Mouse (Mus musculus) heart, embryonic 11.5 days (tissue): ENCODE data around the gene Fgd6. TPM values are rescaled to one million over a fixed set of nuclear protein-coding genes. Genes with fewer than 3 reads are reported as not detected.

Experiments used
- ATAC-seq: fragments of 200-750 bp; cut with Nextera tagmentation; replicated peaks from 2 replicates; pipeline ENCODE4 v1.8.0; 2017; ENCODE audit warnings: moderate library complexity; ENCODE audit not compliant: insufficient number of reproducible peaks, low FRiP score, low TSS enrichment
- H3K27ac ChIP-seq: fragments of 300-500 bp; sonication (generic); 2 replicates; pipeline ENCODE4 v1.5.1; 2014; ENCODE audit warnings: mild to moderate bottlenecking, low read depth, low read length
- H3K27me3 ChIP-seq: fragments of 300-500 bp; sonication (generic); 2 replicates; pipeline ENCODE4 v1.6.1; 2014; ENCODE audit warnings: mild to moderate bottlenecking, low read length, mixed read lengths; ENCODE audit not compliant: control insufficient read depth, insufficient read depth
- H3K36me3 ChIP-seq: fragments of 300-500 bp; sonication (generic); 2 replicates; pipeline ENCODE4 v1.6.1; 2014; ENCODE audit warnings: mild to moderate bottlenecking, low read length, moderate library complexity, mixed read lengths; ENCODE audit not compliant: control insufficient read depth, insufficient read depth
- H3K4me1 ChIP-seq: fragments of 300-500 bp; sonication (generic); 2 replicates; pipeline ENCODE4 v1.6.1; 2014; ENCODE audit warnings: low read length; ENCODE audit not compliant: control insufficient read depth, insufficient read depth
- H3K4me2 ChIP-seq: fragments of 300-500 bp; sonication (generic); 2 replicates; pipeline ENCODE4 v1.6.1; 2014; ENCODE audit warnings: mild to moderate bottlenecking, moderate library complexity
- H3K4me3 ChIP-seq: fragments of 300-500 bp; sonication (generic); 2 replicates; pipeline ENCODE4 v1.5.1; 2014; ENCODE audit warnings: low read depth, low read length
- H3K9ac ChIP-seq: fragments of 300-500 bp; sonication (generic); 2 replicates; pipeline ENCODE4 v1.6.1; 2014; ENCODE audit warnings: mild to moderate bottlenecking, low read depth, low read length, moderate library complexity
- H3K9me3 ChIP-seq: fragments of 300-500 bp; sonication (generic); replicated peaks from 2 replicates; pipeline ENCODE4 v1.6.1; 2016; ENCODE audit warnings: low read length; ENCODE audit not compliant: control insufficient read depth
- WGBS: fragments of 180-500 bp; shearing (Covaris S2); extraction: QIAGEN DNeasy Blood & Tissue Kit; methylation state at CpG from one replicate; pipeline ENCODE4 v1.1.7; 2014; ENCODE audit not compliant: insufficient replicate concordance; 5-methylcytosine and 5-hydroxymethylcytosine counted together
- polyA plus RNA-seq: library from polyadenylated mRNA; unstranded; fragments of >200 nt; fragmentation: Nextera tagmentation; extraction: Ambion mirVana; gene quantifications from 2 replicates; pipeline ENCODE4 v1.2.1, GENCODE M21; 2014

Fgd6 gene
- polyA plus RNA-seq, 1 experiment from 2014 or later: 4.3 TPM

- Histone ChIP-seq H3K4me1 (peaks cover 22% of the 10 kb centered on the region), H3K27me3 (no peaks in the 10 kb centered on the region), H3K4me3 (no peak overlapping the region), H3K36me3 (0 out of 2 replicates have a peak, but pooled peaks cover 2% of the 10 kb centered on the region), H3K4me2 (no peak overlapping the region), H3K9ac (no peak overlapping the region), H3K9me3 (no peaks in the 10 kb centered on the region), H3K27ac (no peak overlapping the region)
- WGBS: 71% methylated on average over 8 of the region's 8 CpGs
- no peak for ATAC-seq
Measured at GRCm38 (mm10) chr10:94049121-94049520, 13.3 kb downstream of the Fgd6 start.

GRCm38 (mm10) chr10:94050736-94051135, 14.9 kb downstream of the Fgd6 start:
- Histone ChIP-seq H3K9me3 (no peaks in the 10 kb centered on the region), H3K4me2 (no peak overlapping the region), H3K4me1 (peaks cover 22% of the 10 kb centered on the region), H3K27me3 (no peaks in the 10 kb centered on the region), H3K36me3 (no peaks in the 10 kb centered on the region), H3K4me3 (no peak overlapping the region), H3K9ac (no peak overlapping the region), H3K27ac (no peak overlapping the region)
- no peak for ATAC-seq
- 95% methylated on average over 5 of the region's 5 CpGs for WGBS

DNA sequence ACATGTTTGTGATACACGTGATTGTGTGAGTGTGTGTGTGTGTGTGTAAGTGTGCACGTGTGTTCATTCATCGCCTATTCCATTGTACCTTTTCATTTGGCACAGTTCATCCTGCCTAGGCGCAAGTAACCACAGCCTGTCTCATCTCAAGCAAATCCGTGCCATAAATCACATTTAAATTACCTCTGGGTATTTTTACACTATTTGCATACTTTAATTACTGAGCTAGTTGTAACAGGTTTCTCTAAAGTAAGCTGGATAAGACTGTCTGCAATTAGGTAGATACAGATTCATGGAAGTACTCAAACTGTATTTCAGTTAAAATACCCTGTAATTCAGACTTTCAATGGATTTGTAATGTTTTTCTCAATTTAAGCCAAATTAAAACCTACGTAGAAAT, 20.7 kb downstream of the Fgd6 start:
- Histone ChIP-seq H3K27ac (no peak overlapping the region), H3K9ac (no peak overlapping the region), H3K4me1 (peaks cover 7% of the 10 kb centered on the region), H3K4me3 (no peak overlapping the region), H3K36me3 (no peaks in the 10 kb centered on the region), H3K9me3 (no peaks in the 10 kb centered on the region), H3K4me2 (no peak overlapping the region), H3K27me3 (no peaks in the 10 kb centered on the region)
- ATAC-seq: no peak
- WGBS: 91% methylated on average over 6 of the region's 6 CpGs

GRCm38 (mm10) chr10:94059618-94060055, 23.8 kb downstream of the Fgd6 start:
- ATAC-seq: no peak

GRCm38 (mm10) chr10:94060190-94060589, 24.4 kb downstream of the Fgd6 start:
- no peak overlapping the region for H3K27ac ChIP-seq
- ATAC-seq: no peak

More at GRCm38 (mm10) chr10:94059618-94060055, 23.8 kb downstream of the Fgd6 start:
- H3K4me3 ChIP-seq: no peak overlapping the region
- no peak overlapping the region for H3K9ac ChIP-seq
- H3K9me3 ChIP-seq: no peaks in the 10 kb centered on the region
- WGBS: 74% methylated on average over 8 of the region's 8 CpGs
- no peaks in the 10 kb centered on the region for H3K27me3 ChIP-seq
- H3K27ac ChIP-seq: no peak overlapping the region
- H3K36me3 ChIP-seq: no peaks in the 10 kb centered on the region
- no peak overlapping the region for H3K4me2 ChIP-seq
- H3K4me1 ChIP-seq: peaks cover 20% of the 10 kb centered on the region

GRCm38 (mm10) chr10:94062357-94062756, 26.6 kb downstream of the Fgd6 start:
- H3K4me2 ChIP-seq: no peak overlapping the region
- no peaks in the 10 kb centered on the region for H3K36me3 ChIP-seq
- H3K4me3 ChIP-seq: no peak overlapping the region
- no peak overlapping the region for H3K9ac ChIP-seq
- no peaks in the 10 kb centered on the region for H3K9me3 ChIP-seq
- 55% methylated on average over 5 of the region's 5 CpGs for WGBS
- H3K27ac ChIP-seq: no peak overlapping the region
- H3K4me1 ChIP-seq: peaks cover 27% of the 10 kb centered on the region
- H3K27me3 ChIP-seq: no peaks in the 10 kb centered on the region
- ATAC-seq: no peak

More at GRCm38 (mm10) chr10:94060190-94060589, 24.4 kb downstream of the Fgd6 start:
- 77% methylated on average over 8 of the region's 8 CpGs for WGBS
- Histone ChIP-seq H3K4me1 (peaks cover 20% of the 10 kb centered on the region), H3K9me3 (no peaks in the 10 kb centered on the region), H3K4me2 (no peak overlapping the region), H3K4me3 (no peak overlapping the region), H3K27me3 (no peaks in the 10 kb centered on the region), H3K9ac (no peak overlapping the region), H3K36me3 (no peaks in the 10 kb centered on the region)

DNA sequence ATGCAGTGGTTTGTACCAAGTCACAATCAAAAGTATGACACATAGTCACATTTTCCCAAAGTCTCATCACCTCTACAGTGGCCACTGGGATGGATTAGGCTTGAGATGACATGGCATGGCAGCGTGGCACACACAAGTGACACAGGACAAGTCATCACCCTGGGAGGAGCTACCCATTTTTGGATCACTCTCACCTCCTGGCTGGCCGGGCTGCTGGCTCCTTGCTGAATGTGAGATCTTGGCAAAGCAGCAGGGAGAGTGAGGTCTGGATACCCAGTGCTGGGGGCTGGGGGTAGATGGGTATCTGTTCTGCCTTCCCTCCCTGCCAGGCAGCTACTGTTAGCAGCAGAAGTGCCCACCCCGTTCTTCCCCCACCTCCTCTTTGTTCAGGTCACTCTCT, 31.1 kb downstream of the Fgd6 start:
- peaks cover 25% of the 10 kb centered on the region for H3K4me1 ChIP-seq
- H3K9me3 ChIP-seq: no peaks in the 10 kb centered on the region
- no peak overlapping the region for H3K27ac ChIP-seq
- no peak for ATAC-seq
- WGBS: 68% methylated on average over 3 of the region's 3 CpGs
- H3K9ac ChIP-seq: no peak overlapping the region
- H3K4me3 ChIP-seq: no peak overlapping the region
- H3K4me2 ChIP-seq: no peak overlapping the region
- no peaks in the 10 kb centered on the region for H3K27me3 ChIP-seq
- H3K36me3 ChIP-seq: no peaks in the 10 kb centered on the region

GRCm38 (mm10) chr10:94068701-94069100, 32.9 kb downstream of the Fgd6 start:
- Histone ChIP-seq H3K4me2 (no peak overlapping the region), H3K27me3 (no peaks in the 10 kb centered on the region), H3K27ac (no peak overlapping the region), H3K9me3 (no peaks in the 10 kb centered on the region), H3K4me3 (no peak overlapping the region), H3K36me3 (no peaks in the 10 kb centered on the region), H3K4me1 (peaks cover 31% of the 10 kb centered on the region), H3K9ac (no peak overlapping the region)
- no peak for ATAC-seq
- 70% methylated on average over 5 of the region's 5 CpGs for whole genome bisulfite sequencing

GRCm38 (mm10) chr10:94071641-94072040, 35.8 kb downstream of the Fgd6 start:
- no peaks in the 10 kb centered on the region for H3K36me3 ChIP-seq
- ATAC-seq: no peak
- 80% methylated on average over 7 of the region's 7 CpGs for WGBS
- H3K4me1 ChIP-seq: peaks cover 26% of the 10 kb centered on the region
- no peak overlapping the region for H3K4me3 ChIP-seq
- no peak overlapping the region for H3K4me2 ChIP-seq
- no peak overlapping the region for H3K9ac ChIP-seq
- H3K27ac ChIP-seq: no peak overlapping the region
- H3K27me3 ChIP-seq: no peaks in the 10 kb centered on the region
- no peaks in the 10 kb centered on the region for H3K9me3 ChIP-seq
